In genomic region chr19:10065465-10066188, GRCm38 (mm10) we compare ENCODE assay signal across 22 mouse cellular contexts. TPM values are rescaled to one million over a fixed set of nuclear protein-coding genes. Genes with fewer than 3 reads are reported as not detected.
DNase-seq lines count a peak whose midpoint lies in the region; ATAC-seq and TF ChIP-seq lines count a peak whose summit lies in the region.
"Had no signal": no experiment of that assay in that cellular context is flagged by ENCODE, and none has a peak within 500 bp of the region (broad histone marks: within the 10 kb centered on the region; RNA-seq: fewer than 3 reads in every experiment).

No protein-coding gene starts in this region.

- no peak for DNase-seq in liver, adult 2 months (ENCODE audit: extremely low read depth, low read depth, low spot score)
- DNase-seq in liver (no peak), G1E (ENCODE audit: low spot score) (no peak)
- no peak for DNase-seq in liver, postnatal 0 days
- no peak for DNase-seq in ovary, postnatal 10 days (ENCODE audit: low spot score)
- DNase-seq in layer of hippocampus, adult 18-20 months (ENCODE audit: low spot score in 2 of 2), result no peak
- no peak for DNase-seq in forebrain, embryonic 11.5 days (ENCODE audit: low spot score)
- DNase-seq: adrenal gland, adult 2 months; cerebellum, adult 8-10 months; gastrocnemius, postnatal 25 days; kidney, adult 8-10 months; kidney, postnatal 36 days; layer of hippocampus, adult 9-11 months; lung, adult 2 months; midbrain, embryonic 14.5 days had no signal

- no peak for TF ChIP-seq EP300 in liver, postnatal 0 days (IDR thresholded peaks at IDR 0.05; ENCODE audit: low read depth)

- H3K4me2 ChIP-seq in intestine, postnatal 0 days (replicated peaks; ENCODE audit: low read depth), result no peak overlapping the region
- no peak overlapping the region for H3K4me2 ChIP-seq in liver, postnatal 0 days (ENCODE audit: low read depth, low read length)
- H3K4me2 ChIP-seq in forebrain, embryonic 11.5 days (ENCODE audit: low read depth, low read length, severe bottlenecking), result no peak overlapping the region
- H3K4me2 ChIP-seq: embryonic facial prominence, embryonic 12.5 days; heart, embryonic 15.5 days had no signal

- no peak for TF ChIP-seq POLR2A in liver, adult 2 months (IDR thresholded peaks at IDR 0.05; ENCODE audit: extremely low read depth, insufficient read depth, low read length)

- 72% methylated on average over 5 of the region's 5 CpGs for WGBS in liver, adult 2 months
- WGBS in intestine, postnatal 0 days, result 70% methylated on average over 5 of the region's 5 CpGs
- 60% methylated on average over 5 of the region's 5 CpGs for WGBS in liver, postnatal 0 days (ENCODE audit: insufficient replicate concordance)
- 95% methylated on average over 5 of the region's 5 CpGs for WGBS in forebrain, embryonic 11.5 days

- H3K36me3 ChIP-seq in liver, adult 2 months (ENCODE audit: control insufficient read depth, insufficient read depth, low read length), result peaks cover 85% of the 10 kb centered on the region
- peaks cover 100% of the 10 kb centered on the region for H3K36me3 ChIP-seq in G1E (replicated peaks)
- peaks cover 78% of the 10 kb centered on the region for H3K36me3 ChIP-seq in intestine, postnatal 0 days (ENCODE audit: control insufficient read depth, insufficient read depth)
- H3K36me3 ChIP-seq in liver, postnatal 0 days (replicated peaks; ENCODE audit: insufficient read depth, low read length), result peaks cover 28% of the 10 kb centered on the region
- peaks cover 55% of the 10 kb centered on the region for H3K36me3 ChIP-seq in forebrain, embryonic 11.5 days (ENCODE audit: control insufficient read depth, insufficient read depth, low read length)

- peak; percentile 30 for ATAC-seq in G1E (ENCODE audit: extremely low read depth, insufficient number of reproducible peaks, low FRiP score, poor library complexity, severe bottlenecking)
- peak; percentile 66 for ATAC-seq in intestine, postnatal 0 days
- ATAC-seq in liver, postnatal 0 days, result no peak
- no peak for ATAC-seq in forebrain, embryonic 11.5 days (replicated peaks; ENCODE audit: low FRiP score)
- ATAC-seq: forebrain, embryonic 14.5 days had no signal

- H3K27me3 ChIP-seq in liver, adult 2 months (ENCODE audit: control insufficient read depth, insufficient read depth, low read length), result no peaks in the 10 kb centered on the region
- no peaks in the 10 kb centered on the region for H3K27me3 ChIP-seq in G1E (ENCODE audit: insufficient read depth, low read length)
- no peaks in the 10 kb centered on the region for H3K27me3 ChIP-seq in intestine, postnatal 0 days (replicated peaks; ENCODE audit: control insufficient read depth, insufficient read depth, low read length)
- H3K27me3 ChIP-seq in liver, postnatal 0 days (ENCODE audit: insufficient read depth, low read length), result no peaks in the 10 kb centered on the region
- H3K27me3 ChIP-seq in forebrain, embryonic 11.5 days (ENCODE audit: control insufficient read depth, insufficient read depth, low read length), result no peaks in the 10 kb centered on the region
- H3K27me3 ChIP-seq: embryonic facial prominence, embryonic 12.5 days; heart, embryonic 15.5 days had no signal

- peak overlapping the region; percentile 37 for H3K27ac ChIP-seq in liver, adult 2 months (replicated peaks; ENCODE audit: insufficient read depth, low read depth, low read length)
- peak overlapping the region; percentile 42 for H3K27ac ChIP-seq in intestine, postnatal 0 days (ENCODE audit: low read depth, low read length)
- 0 out of 2 replicates have a peak overlapping the region, but pooled peaks have one; percentile 35 for H3K27ac ChIP-seq in liver, postnatal 0 days (ENCODE audit: low read depth)
- no peak overlapping the region for H3K27ac ChIP-seq in forebrain, embryonic 11.5 days (ENCODE audit: low read depth, low read length)
- H3K27ac ChIP-seq: embryonic facial prominence, embryonic 12.5 days; heart, embryonic 15.5 days; limb, embryonic 10.5 days had no signal

- peak overlapping the region; percentile 29; the same call in 1 of the 2 replicates for H3K9ac ChIP-seq in liver, adult 2 months (ENCODE audit: low read depth, low read length)
- H3K9ac ChIP-seq in intestine, postnatal 0 days (ENCODE audit: low read depth, low read length), result no peak overlapping the region
- H3K9ac ChIP-seq in liver, postnatal 0 days (replicated peaks), result no peak overlapping the region; the same call in 1 of the 2 replicates
- no peak overlapping the region for H3K9ac ChIP-seq in forebrain, embryonic 11.5 days (ENCODE audit: low read length)
- H3K9ac ChIP-seq: embryonic facial prominence, embryonic 12.5 days; heart, embryonic 15.5 days had no signal

- H3K4me1 ChIP-seq in liver, adult 2 months (ENCODE audit: control insufficient read depth, insufficient read depth, low read length), result peaks cover 55% of the 10 kb centered on the region
- H3K4me1 ChIP-seq in G1E (ENCODE audit: insufficient read depth, low read depth, low read length), result peaks cover 99% of the 10 kb centered on the region
- peaks cover 4% of the 10 kb centered on the region; the same call in 1 of the 2 replicates for H3K4me1 ChIP-seq in intestine, postnatal 0 days (replicated peaks; ENCODE audit: control insufficient read depth, insufficient read depth, low read length)
- peaks cover 23% of the 10 kb centered on the region for H3K4me1 ChIP-seq in liver, postnatal 0 days (ENCODE audit: insufficient read depth)
- H3K4me1 ChIP-seq in forebrain, embryonic 11.5 days (replicated peaks; ENCODE audit: control insufficient read depth, insufficient read depth, low read length), result no peaks in the 10 kb centered on the region
- H3K4me1 ChIP-seq: embryonic facial prominence, embryonic 12.5 days had no signal

- no peaks in the 10 kb centered on the region for H3K9me3 ChIP-seq in G1E (replicated peaks)
- H3K9me3 ChIP-seq in intestine, postnatal 0 days (ENCODE audit: control insufficient read depth), result no peaks in the 10 kb centered on the region
- no peaks in the 10 kb centered on the region for H3K9me3 ChIP-seq in liver, postnatal 0 days (ENCODE audit: low read length)
- no peaks in the 10 kb centered on the region for H3K9me3 ChIP-seq in forebrain, embryonic 11.5 days (ENCODE audit: control insufficient read depth, low read length)
- H3K9me3 ChIP-seq: embryonic facial prominence, embryonic 12.5 days; heart, embryonic 15.5 days; limb, embryonic 10.5 days had no signal

- H3K79me2 ChIP-seq in liver, adult 2 months (ENCODE audit: control insufficient read depth, insufficient read depth, low read length), result 0 out of 2 replicates have a peak, but pooled peaks cover 4% of the 10 kb centered on the region

- TF ChIP-seq CTCF in liver, adult 2 months (IDR thresholded peaks at IDR 0.05; ENCODE audit: low read depth, low read length), result no peak
- no peak for TF ChIP-seq CTCF in G1E (IDR thresholded peaks at IDR 0.05; ENCODE audit: low read depth, low read length)
- no peak for TF ChIP-seq CTCF in intestine, postnatal 0 days (IDR thresholded peaks at IDR 0.05; ENCODE audit: low read depth)
- no peak for TF ChIP-seq CTCF in liver, postnatal 0 days (IDR thresholded peaks at IDR 0.05; ENCODE audit: low read depth)

- H3K4me3 ChIP-seq in liver, adult 2 months (ENCODE audit: insufficient read depth, low read depth, low read length), result no peak overlapping the region
- H3K4me3 ChIP-seq in G1E (ENCODE audit: low read depth, low read length), result peak overlapping the region; percentile 51; the same call in 1 of the 2 replicates
- no peak overlapping the region for H3K4me3 ChIP-seq in intestine, postnatal 0 days (ENCODE audit: low read depth, low read length)
- no peak overlapping the region for H3K4me3 ChIP-seq in liver, postnatal 0 days (ENCODE audit: low read depth, low read length)
- no peak overlapping the region for H3K4me3 ChIP-seq in forebrain, embryonic 11.5 days (ENCODE audit: low read depth, low read length)
- H3K4me3 ChIP-seq: embryonic facial prominence, embryonic 12.5 days; erythroblast, embryonic 14.5 days; heart, embryonic 15.5 days; limb, embryonic 10.5 days had no signal

RNA-seq across cellular contexts. Expression of gene Fads3, which starts 24.3 kb away (rescaled TPM):
- total RNA-seq in liver, adult 2 months (2014; rRNA removed), result 1.4 and 2.8 TPM in 2 replicates
- 4.8 TPM in 2 replicates for polyA plus RNA-seq in liver, adult 2 months (2012; rRNA removed)
- total RNA-seq in G1E (2014; fragmentation: Nextera tagmentation) (32.8 and 41.8 TPM in 2 replicates), G1E (2017) (17.0 and 20.1 TPM in 2 replicates)
- polyA plus RNA-seq in G1E (2012), result 46.6 and 48.8 TPM in 2 replicates
- 4.7 and 4.8 TPM in 2 replicates for polyA plus RNA-seq in intestine, postnatal 0 days (2015; fragmentation: Nextera tagmentation; extraction: Ambion mirVana)
- 1.7 and 2.0 TPM in 2 replicates for polyA plus RNA-seq in liver, postnatal 0 days (2015; fragmentation: Nextera tagmentation; extraction: Ambion mirVana)
- total RNA-seq in layer of hippocampus, adult 18-20 months (2021), result 10 to 100 TPM; 22.9 to 25.2 TPM
- polyA plus RNA-seq in forebrain, embryonic 11.5 days (2014; fragmentation: Nextera tagmentation; extraction: Ambion mirVana), result 5.9 and 6.1 TPM in 2 replicates
- total RNA-seq: neutrophil, adult 5-6 weeks had no signal

RNA-seq across cellular contexts. Expression of gene Fads2, which starts 35.9 kb away (rescaled TPM):
- total RNA-seq in liver, adult 2 months (2014; rRNA removed), result 284 and 293 TPM in 2 replicates
- 586 and 618 TPM in 2 replicates for polyA plus RNA-seq in liver, adult 2 months (2012; rRNA removed)
- total RNA-seq in G1E (2014; fragmentation: Nextera tagmentation) (223 and 226 TPM in 2 replicates), G1E (2017) (182 and 199 TPM in 2 replicates)
- polyA plus RNA-seq in G1E (2012), result 223 and 275 TPM in 2 replicates
- polyA plus RNA-seq in intestine, postnatal 0 days (2015; fragmentation: Nextera tagmentation; extraction: Ambion mirVana), result 46.8 and 54.2 TPM in 2 replicates
- 203 and 216 TPM in 2 replicates for polyA plus RNA-seq in liver, postnatal 0 days (2015; fragmentation: Nextera tagmentation; extraction: Ambion mirVana)
- total RNA-seq in layer of hippocampus, adult 18-20 months (2021), result 100 to 1,000 TPM; 140 to 145 TPM
- 75.9 and 83.8 TPM in 2 replicates for polyA plus RNA-seq in forebrain, embryonic 11.5 days (2014; fragmentation: Nextera tagmentation; extraction: Ambion mirVana)

Comparison
In these comparisons a context has a peak if more than half of its experiments do, and no peak if none do; other contexts are left out.
1. ATAC-seq: peak in G1E (single experiment) and intestine, postnatal 0 days (single experiment); none in liver, postnatal 0 days (single experiment) and forebrain, embryonic 11.5 days (single experiment).